Mouse (Mus musculus) testis, adult 2 months (tissue): ENCODE data around the gene Gm21992.

ENCODE experiments used
- CTCF ChIP-seq: fragments of 200-500 bp; IDR thresholded peaks from 2 replicates; pipeline ENCODE4 v1.5.1; 2012; ENCODE audit warnings: low read depth, mild to moderate bottlenecking, inconsistent platforms, low read length, moderate library complexity; ENCODE audit not compliant: control insufficient read depth, insufficient read depth, insufficient replicate concordance
- POLR2A ChIP-seq: fragments of 200-500 bp; IDR thresholded peaks from 2 replicates; pipeline ENCODE4 v1.6.1; 2012; ENCODE audit warnings: low read depth, mild to moderate bottlenecking, inconsistent platforms, low read length, moderate library complexity; ENCODE audit not compliant: control insufficient read depth

- no peak for TF ChIP-seq POLR2A
- TF ChIP-seq CTCF, result no peak
These were observed 47.7 kb upstream of the Gm21992 start for GRCm38 (mm10) chr19:4859081-4859480.
